In the genomic region with DNA sequence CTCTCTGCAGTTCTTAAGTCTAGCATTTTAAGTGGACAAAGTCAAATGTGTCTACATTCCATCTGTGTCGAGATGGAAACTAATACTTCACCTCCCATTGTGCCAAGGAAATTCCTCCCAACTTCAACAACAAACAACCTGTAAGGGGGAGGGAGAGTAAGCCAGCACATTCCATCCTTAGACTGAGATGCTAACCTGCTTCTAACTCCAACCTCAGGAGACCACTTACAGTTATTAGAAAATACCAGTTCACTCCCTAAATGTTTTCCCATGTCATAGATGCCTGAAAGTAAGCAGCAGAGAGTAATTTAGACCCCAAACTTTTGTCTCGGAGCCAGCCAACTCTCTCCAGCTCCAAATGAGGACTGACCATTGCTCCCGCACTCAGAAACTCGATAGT, we compare ENCODE assay signal across 11 mouse cellular contexts. TPM values are rescaled to one million over a fixed set of nuclear protein-coding genes. Genes with fewer than 3 reads are reported as not detected.
A peak's percentile ranks its signal among the peaks of the same experiment; 100 is the strongest.
DNase-seq lines count a peak whose midpoint lies in the region; ATAC-seq and TF ChIP-seq lines count a peak whose summit lies in the region.
"Had no signal": no experiment of that assay in that cellular context is flagged by ENCODE, and none has a peak within 500 bp of the region (broad histone marks: within the 10 kb centered on the region; RNA-seq: fewer than 3 reads in every experiment).

No protein-coding gene starts in this region.

- no peaks in the 10 kb centered on the region for H3K36me3 ChIP-seq in kidney, postnatal 0 days (ENCODE audit: insufficient read depth, low read length)
- peaks cover 47% of the 10 kb centered on the region for H3K36me3 ChIP-seq in C2C12 (ENCODE audit: control insufficient read depth, insufficient read depth)
- H3K36me3 ChIP-seq in embryonic facial prominence, embryonic 10.5 days (replicated peaks): no peaks in the 10 kb centered on the region
- H3K36me3 ChIP-seq in limb, embryonic 13.5 days: no peaks in the 10 kb centered on the region; the same call in 1 of the 2 replicates
- H3K36me3 ChIP-seq in forebrain, embryonic 15.5 days: no peaks in the 10 kb centered on the region
- H3K36me3 ChIP-seq: G1E; neural tube, embryonic 12.5 days had no signal

- TF ChIP-seq CTCF in kidney, postnatal 0 days (IDR thresholded peaks at IDR 0.05; ENCODE audit: low read depth): no peak
- TF ChIP-seq CTCF in C2C12 (IDR thresholded peaks at IDR 0.05; ENCODE audit: control insufficient read depth, insufficient read depth, insufficient read length): no peak

- H3K79me3 ChIP-seq in C2C12 (ENCODE audit: low read depth): peaks cover 51% of the 10 kb centered on the region

- H3K79me2 ChIP-seq in C2C12 (ENCODE audit: control insufficient read depth, insufficient read depth): peaks cover 62% of the 10 kb centered on the region

- ATAC-seq in kidney, postnatal 0 days (replicated peaks; ENCODE audit: low FRiP score, low read depth): no peak
- peak; percentile 75 for ATAC-seq in limb, embryonic 13.5 days (ENCODE audit: low FRiP score, low read depth)
- no peak for ATAC-seq in forebrain, embryonic 15.5 days (replicated peaks)

- peaks cover 13% of the 10 kb centered on the region; the same call in 1 of the 2 replicates for H3K4me1 ChIP-seq in kidney, postnatal 0 days (replicated peaks; ENCODE audit: insufficient read depth, low read length)
- H3K4me1 ChIP-seq in embryonic facial prominence, embryonic 10.5 days: peaks cover 22% of the 10 kb centered on the region
- peaks cover 30% of the 10 kb centered on the region for H3K4me1 ChIP-seq in limb, embryonic 13.5 days
- peaks cover 9% of the 10 kb centered on the region; the same call in 1 of the 2 replicates for H3K4me1 ChIP-seq in forebrain, embryonic 15.5 days
- H3K4me1 ChIP-seq: neural tube, embryonic 12.5 days had no signal

- H3ac ChIP-seq in C2C12 (ENCODE audit: control insufficient read depth, insufficient read length, low read depth): peak overlapping the region; percentile 77

- 11% methylated on average over 4 of the region's 4 CpGs for WGBS in kidney, postnatal 0 days
- 45% methylated on average over 4 of the region's 4 CpGs for WGBS in embryonic facial prominence, embryonic 10.5 days
- WGBS in limb, embryonic 13.5 days: 35% methylated on average over 4 of the region's 4 CpGs
- WGBS in forebrain, embryonic 15.5 days: 76% methylated on average over 4 of the region's 4 CpGs

- peak overlapping the region; percentile 49 for H3K9ac ChIP-seq in kidney, postnatal 0 days (ENCODE audit: low read depth, low read length)
- H3K9ac ChIP-seq in limb, embryonic 13.5 days: no peak overlapping the region; the same call in 1 of the 2 replicates
- H3K9ac ChIP-seq in forebrain, embryonic 15.5 days (replicated peaks): no peak overlapping the region
- H3K9ac ChIP-seq: neural tube, embryonic 12.5 days had no signal

- no peaks in the 10 kb centered on the region for H3K27me3 ChIP-seq in kidney, postnatal 0 days (ENCODE audit: insufficient read depth, low read length)
- H3K27me3 ChIP-seq in C2C12 (ENCODE audit: control insufficient read depth, insufficient read depth, insufficient read length): no peaks in the 10 kb centered on the region
- H3K27me3 ChIP-seq in embryonic facial prominence, embryonic 10.5 days (replicated peaks; ENCODE audit: low read depth, poor library complexity, severe bottlenecking): no peaks in the 10 kb centered on the region
- no peaks in the 10 kb centered on the region for H3K27me3 ChIP-seq in limb, embryonic 13.5 days
- H3K27me3 ChIP-seq in forebrain, embryonic 15.5 days: no peaks in the 10 kb centered on the region
- H3K27me3 ChIP-seq: neural tube, embryonic 12.5 days had no signal

- DNase-seq in kidney, postnatal 0 days (ENCODE audit: low spot score): peak; percentile 75
- DNase-seq in kidney, postnatal 10 days: no peak
- no peak for DNase-seq in embryonic facial prominence, embryonic 10.5 days (ENCODE audit: low spot score)
- DNase-seq in cerebellum, adult 11 months: no peak
- DNase-seq in right cerebral cortex, postnatal 36 days (ENCODE audit: low spot score in 2 of 2): no peak
- DNase-seq: cerebellum, adult 8-10 months had no signal

- peak overlapping the region; percentile 39 for H3K4me3 ChIP-seq in kidney, postnatal 0 days (replicated peaks; ENCODE audit: low read depth, low read length)
- peak overlapping the region; percentile 59 for H3K4me3 ChIP-seq in C2C12 (ENCODE audit: insufficient read depth, poor library complexity, severe bottlenecking)
- H3K4me3 ChIP-seq in embryonic facial prominence, embryonic 10.5 days: no peak overlapping the region
- peak overlapping the region; percentile 27 for H3K4me3 ChIP-seq in limb, embryonic 13.5 days
- H3K4me3 ChIP-seq in forebrain, embryonic 15.5 days: no peak overlapping the region
- H3K4me3 ChIP-seq: neural tube, embryonic 12.5 days had no signal

- H3K9me3 ChIP-seq in kidney, postnatal 0 days (replicated peaks; ENCODE audit: low read length): no peaks in the 10 kb centered on the region
- H3K9me3 ChIP-seq in embryonic facial prominence, embryonic 10.5 days: no peaks in the 10 kb centered on the region
- no peaks in the 10 kb centered on the region for H3K9me3 ChIP-seq in limb, embryonic 13.5 days
- no peaks in the 10 kb centered on the region for H3K9me3 ChIP-seq in forebrain, embryonic 15.5 days
- H3K9me3 ChIP-seq: neural tube, embryonic 12.5 days had no signal

- H3K27ac ChIP-seq in kidney, postnatal 0 days: peak overlapping the region; percentile 90
- peak overlapping the region; percentile 35; the same call in 1 of the 2 replicates for H3K27ac ChIP-seq in embryonic facial prominence, embryonic 10.5 days (replicated peaks)
- peak overlapping the region; percentile 88; the same call in 1 of the 2 replicates for H3K27ac ChIP-seq in limb, embryonic 13.5 days
- no peak overlapping the region for H3K27ac ChIP-seq in forebrain, embryonic 15.5 days (replicated peaks)
- H3K27ac ChIP-seq: neural tube, embryonic 12.5 days had no signal

- peak overlapping the region; percentile 47 for H3K4me2 ChIP-seq in kidney, postnatal 0 days (ENCODE audit: low read length)
- peak overlapping the region; percentile 49 for H3K4me2 ChIP-seq in limb, embryonic 13.5 days (replicated peaks)
- H3K4me2 ChIP-seq in forebrain, embryonic 15.5 days (replicated peaks): no peak overlapping the region
- H3K4me2 ChIP-seq: neural tube, embryonic 12.5 days had no signal

TF ChIP-seq in C2C12, 6 proteins besides CTCF, POLR2A, EP300 and RAD21:
- no peak for TF ChIP-seq CEBPB (IDR thresholded peaks at IDR 0.05; ENCODE audit: low read depth)
- TF ChIP-seq USF1 (IDR thresholded peaks at IDR 0.05; ENCODE audit: low read depth): no peak
- TF ChIP-seq MYOD1 (IDR thresholded peaks at IDR 0.05; ENCODE audit: control insufficient read depth, insufficient read length, low read depth): no peak
- TF ChIP-seq MAX (IDR thresholded peaks at IDR 0.05): no peak

RNA-seq across cellular contexts. Expression of a gene that starts 7.9 kb away (rescaled TPM):
- 386 and 407 TPM in 2 replicates for polyA plus RNA-seq in kidney, postnatal 0 days (2015; fragmentation: Nextera tagmentation; extraction: Ambion mirVana)
- polyA plus RNA-seq in C2C12 (2012; fragmentation: generic; extraction: Trizol): 963 TPM
- polyA plus RNA-seq in embryonic facial prominence, embryonic 10.5 days (2016; fragmentation: Nextera tagmentation; extraction: Ambion mirVana): 4.1 and 7.9 TPM in 2 replicates
- 53.1 and 59.8 TPM in 2 replicates for polyA plus RNA-seq in limb, embryonic 13.5 days (2015; fragmentation: Nextera tagmentation; extraction: Ambion mirVana)
- polyA plus RNA-seq in forebrain, embryonic 15.5 days (2015; fragmentation: Nextera tagmentation; extraction: Ambion mirVana): 12.6 and 15.7 TPM in 2 replicates
- polyA plus RNA-seq: G1E had no signal

Comparison
In these comparisons a context has a peak if more than half of its experiments do, and no peak if none do; other contexts are left out.
1. H3K4me3 ChIP-seq: peak in kidney, postnatal 0 days (single experiment), C2C12 (single experiment) and limb, embryonic 13.5 days (single experiment); none in embryonic facial prominence, embryonic 10.5 days (single experiment) and forebrain, embryonic 15.5 days (single experiment).